Mouse (Mus musculus): ENCODE data around the gene Hnrnpa1.
"Not testable (repeated sequence)": the region's sequence is repeated elsewhere in the genome, so short reads cannot be mapped to it uniquely, and the experiment has no call there.

Hnrnpa1 gene

GRCm38 (mm10) chr15:103241071-103242018, 1.1 kb downstream of the Hnrnpa1 start:
- not testable (repeated sequence) for DNase-seq (ENCODE audit: low spot score in 2 of 2)

GRCm38 (mm10) chr15:103242885-103243284, 2.7 kb downstream of the Hnrnpa1 start:
- DNase-seq (ENCODE audit: low spot score in 2 of 2), result no peak

GRCm38 (mm10) chr15:103245616-103246015, 5.4 kb downstream of the Hnrnpa1 start:
- DNase-seq (ENCODE audit: low spot score in 2 of 2), result no peak

- DNase-seq (ENCODE audit: low spot score in 2 of 2), result no peak
Observed at GRCm38 (mm10) chr15:103247078-103247781, 7.0 kb downstream of the Hnrnpa1 start.

GRCm38 (mm10) chr15:103247782-103248400, 7.7 kb downstream of the Hnrnpa1 start:
- DNase-seq (ENCODE audit: low spot score in 2 of 2), result no peak

GRCm38 (mm10) chr15:103248401-103249313, 8.4 kb downstream of the Hnrnpa1 start:
- DNase-seq (ENCODE audit: low spot score in 2 of 2), result no peak

GRCm38 (mm10) chr15:103249511-103249910, 9.3 kb downstream of the Hnrnpa1 start:
- DNase-seq (ENCODE audit: low spot score in 2 of 2), result not testable (repeated sequence)

- DNase-seq (ENCODE audit: low spot score in 2 of 2), result no peak
Observed at GRCm38 (mm10) chr15:103250195-103250740, 10.0 kb downstream of the Hnrnpa1 start.

- no peak for DNase-seq (ENCODE audit: low spot score in 2 of 2)
Observed at GRCm38 (mm10) chr15:103251595-103251994, 11.4 kb downstream of the Hnrnpa1 start.

- no peak for DNase-seq (ENCODE audit: low spot score in 2 of 2)
Observed at GRCm38 (mm10) chr15:103252660-103253059, 12.4 kb downstream of the Hnrnpa1 start.

GRCm38 (mm10) chr15:103253352-103253751, 13.1 kb downstream of the Hnrnpa1 start:
- DNase-seq (ENCODE audit: low spot score in 2 of 2), result no peak

- no peak for DNase-seq (ENCODE audit: low spot score in 2 of 2)
Observed at GRCm38 (mm10) chr15:103255169-103255568, 14.9 kb downstream of the Hnrnpa1 start.

- DNase-seq (ENCODE audit: low spot score in 2 of 2), result no peak
Observed at GRCm38 (mm10) chr15:103256210-103256986, 16.2 kb downstream of the Hnrnpa1 start.

- DNase-seq (ENCODE audit: low spot score in 2 of 2), result no peak
Observed at GRCm38 (mm10) chr15:103257790-103258728, 17.8 kb downstream of the Hnrnpa1 start, which contains the start of gene Nfe2. Gene Nfe2, minus strand, starts transcription at chr15:103258403.

GRCm38 (mm10) chr15:103259162-103259561, 18.9 kb downstream of the Hnrnpa1 start:
- DNase-seq (ENCODE audit: low spot score in 2 of 2), result no peak

- no peak for DNase-seq (ENCODE audit: low spot score in 2 of 2)
Observed at GRCm38 (mm10) chr15:103259989-103260388, 19.8 kb downstream of the Hnrnpa1 start.

GRCm38 (mm10) chr15:103264794-103265193, 24.6 kb downstream of the Hnrnpa1 start:
- no peak for DNase-seq (ENCODE audit: low spot score in 2 of 2)

- no peak for DNase-seq (ENCODE audit: low spot score in 2 of 2)
Observed at GRCm38 (mm10) chr15:103268903-103269302, 28.7 kb downstream of the Hnrnpa1 start.
